Mouse (Mus musculus) ES-E14 (cell line): ENCODE data around the gene Mrpl10. TPM values are rescaled to one million over a fixed set of nuclear protein-coding genes. Genes with fewer than 3 reads are reported as not detected.
A peak's percentile ranks its signal among the peaks of the same experiment; 100 is the strongest.

Source experiments
- DNase-seq: peaks from one replicate; pipeline ENCODE4 v3.0.0-alpha.2; 2013; ENCODE audit warnings: low read depth, low spot score
- H3K27ac ChIP-seq: 2 replicates; pipeline ENCODE4 v1.5.1; 2012; ENCODE audit warnings: low read depth, mild to moderate bottlenecking, low read length, moderate library complexity, mixed read lengths; ENCODE audit not compliant: poor library complexity, insufficient read depth, severe bottlenecking
- H3K36me3 ChIP-seq: 2 replicates; pipeline ENCODE4 v1.6.1; 2012; ENCODE audit warnings: mild to moderate bottlenecking, low read length, moderate library complexity, mixed read lengths; ENCODE audit not compliant: control insufficient read depth, poor library complexity, insufficient read depth, severe bottlenecking
- H3K4me1 ChIP-seq, 2 experiments: fragments of 150-350 bp in 1 of 2; sonication (generic) in 1 of 2; 2 replicates each; pipeline ENCODE4 v1.6.1; 2012; ENCODE audit warnings: low read length in 2 of 2, mild to moderate bottlenecking in 1 of 2, mixed read lengths in 1 of 2; ENCODE audit not compliant: control insufficient read depth in 2 of 2, insufficient read depth in 2 of 2, poor library complexity in 1 of 2
- H3K4me3 ChIP-seq, 2 experiments: fragments of 150-350 bp in 1 of 2; sonication (generic) in 1 of 2; 2 replicates each; pipeline ENCODE4 v1.5.1; 2012; ENCODE audit warnings: low read length in 2 of 2, low read depth in 1 of 2, mild to moderate bottlenecking in 1 of 2, mixed read lengths in 1 of 2; ENCODE audit not compliant: insufficient read depth in 1 of 2, poor library complexity in 1 of 2, severe bottlenecking in 1 of 2
- H3K9ac ChIP-seq: 2 replicates; pipeline ENCODE4 v1.6.1; 2012; ENCODE audit warnings: low read depth, mild to moderate bottlenecking, low read length, mixed read lengths; ENCODE audit not compliant: poor library complexity, insufficient read depth, severe bottlenecking
- H3K9me3 ChIP-seq: fragments of 150-350 bp; sonication (generic); 2 replicates; pipeline ENCODE4 v1.6.1; 2012; ENCODE audit warnings: low read depth, mild to moderate bottlenecking, low read length; ENCODE audit not compliant: control insufficient read depth, insufficient read depth
- CHD2 ChIP-seq: IDR thresholded peaks from 2 replicates; pipeline ENCODE4 v1.6.1; 2014; ENCODE audit warnings: mild to moderate bottlenecking, low read depth, low read length, inconsistent platforms
- HCFC1 ChIP-seq: IDR thresholded peaks from 2 replicates; pipeline ENCODE4 v1.6.1; 2012; ENCODE audit warnings: low read length, inconsistent platforms, borderline replicate concordance; ENCODE audit not compliant: insufficient read depth
- MAFK ChIP-seq: IDR thresholded peaks from 2 replicates; pipeline ENCODE4 v1.6.1; 2014; ENCODE audit warnings: mild to moderate bottlenecking, low read depth, low read length, inconsistent platforms; ENCODE audit not compliant: insufficient read depth
- ZC3H11A ChIP-seq: IDR thresholded peaks from 2 replicates; pipeline ENCODE4 v1.6.1; 2012; ENCODE audit warnings: low read depth, mild to moderate bottlenecking, inconsistent platforms, low read length, borderline replicate concordance
- ZNF384 ChIP-seq: IDR thresholded peaks from 2 replicates; pipeline ENCODE4 v1.6.1; 2012; ENCODE audit warnings: low read depth, low read length, inconsistent platforms
- in situ Hi-C, 2 experiments: fragments of 600-800 bp; cut with MboI; formaldehyde crosslinking; loops; one replicate each; pipeline ENCODE4 v1.15.1; 2025; ENCODE audit warnings: low sequenced_read_pairs in 2 of 2, inconsistent platforms in 1 of 2; ENCODE audit not compliant: unreplicated experiment in 2 of 2
- total RNA-seq: library from RNA; depleted of rRNA; stranded (reverse); fragments of 300-350 nt; gene quantifications from 2 replicates; pipeline ENCODE4 v1.2.3, GENCODE M21; 2012

The Mrpl10 gene
- total RNA-seq, 1 experiment: 70.3 TPM

- Histone ChIP-seq H3K4me1 (peaks cover 6 to 16% of the 10 kb centered on the region in 2 experiments), H3K9me3 (no peaks in the 10 kb centered on the region), H3K4me3 (peak overlapping the region; percentile 39 to 53), H3K36me3 (no peaks in the 10 kb centered on the region), H3K9ac (peak overlapping the region; percentile 53), H3K27ac (no peak overlapping the region)
- no peak for DNase-seq
- TF ChIP-seq ZNF384 (no peak), CHD2 (no peak), HCFC1 (no peak), ZC3H11A (no peak), MAFK (no peak)
- in situ Hi-C loops: no loop called here
Observed at GRCm38 (mm10) chr11:96996773-96997379, 44.5 kb upstream of the Mrpl10 start.

GRCm38 (mm10) chr11:96997380-96997956 lies 43.9 kb upstream of the Mrpl10 start:
- H3K9ac ChIP-seq: peak overlapping the region; percentile 53
- H3K4me3 ChIP-seq: peak overlapping the region; percentile 39 to 53
- H3K36me3 ChIP-seq: no peaks in the 10 kb centered on the region
- DNase-seq: no peak
- TF ChIP-seq CHD2 (no peak), ZC3H11A (no peak), HCFC1 (no peak), ZNF384 (no peak), MAFK (no peak)
- in situ Hi-C loops: no loop called here
- no peak overlapping the region for H3K27ac ChIP-seq
- peaks cover 6 to 16% of the 10 kb centered on the region in 2 experiments for H3K4me1 ChIP-seq
- no peaks in the 10 kb centered on the region for H3K9me3 ChIP-seq

- Histone ChIP-seq H3K27ac (no peak overlapping the region), H3K4me1 (peaks cover 5 to 7% of the 10 kb centered on the region in 2 experiments), H3K9ac (no peak overlapping the region), H3K9me3 (no peaks in the 10 kb centered on the region), H3K36me3 (no peaks in the 10 kb centered on the region), H3K4me3 (no peak overlapping the region)
- DNase-seq: no peak
- in situ Hi-C loops: no loop called here
- TF ChIP-seq MAFK (no peak), ZC3H11A (no peak), ZNF384 (no peak), HCFC1 (no peak), CHD2 (no peak)
Observed at GRCm38 (mm10) chr11:97003170-97003569, 38.2 kb upstream of the Mrpl10 start.

GRCm38 (mm10) chr11:97007093-97007794 lies 34.1 kb upstream of the Mrpl10 start:
- Histone ChIP-seq H3K4me3 (no peak overlapping the region), H3K36me3 (no peaks in the 10 kb centered on the region), H3K4me1 (peaks cover 5% of the 10 kb centered on the region in 2 experiments; a peak in 2 of 4 replicates), H3K9ac (no peak overlapping the region), H3K27ac (no peak overlapping the region), H3K9me3 (no peaks in the 10 kb centered on the region)
- TF ChIP-seq ZNF384: no peak
- TF ChIP-seq MAFK: no peak
- TF ChIP-seq CHD2: no peak
- in situ Hi-C loops: no loop called here
- DNase-seq: no peak
